Mouse (Mus musculus) frontal cortex, adult (tissue): Measurements from ENCODE around the gene Mpg.
"Not testable (repeated sequence)": the region's sequence is repeated elsewhere in the genome, so short reads cannot be mapped to it uniquely, and the experiment has no call there.

ENCODE experiments used
- ATAC-seq: cut with Nextera tagmentation; 2 replicates; pipeline ENCODE4 v1.9.2; 2017; ENCODE audit warnings: mild to moderate bottlenecking, moderate library complexity, mixed read lengths; ENCODE audit not compliant: low TSS enrichment

The Mpg gene

GRCm38 (mm10) chr11:32226124-32226871 is at the start of gene Mpg:
Gene Mpg, plus strand, starts transcription at chr11:32226505.
- peak; percentile 58 for ATAC-seq

- ATAC-seq = no peak
These were observed 47.8 kb upstream of the Mpg start for GRCm38 (mm10) chr11:32178506-32178905.

- no peak for ATAC-seq
These were observed 45.1 kb upstream of the Mpg start for GRCm38 (mm10) chr11:32181246-32181645.

- ATAC-seq = peak; percentile 81
These were observed 44.1 kb upstream of the Mpg start for GRCm38 (mm10) chr11:32181973-32182868.

- no peak for ATAC-seq
These were observed 41.8 kb upstream of the Mpg start for GRCm38 (mm10) chr11:32184469-32184868.

- no peak for ATAC-seq
These were observed 40.3 kb upstream of the Mpg start for GRCm38 (mm10) chr11:32186031-32186430.

- ATAC-seq = no peak
These were observed 39.0 kb upstream of the Mpg start for GRCm38 (mm10) chr11:32187256-32187655.

GRCm38 (mm10) chr11:32188881-32189280 is 37.4 kb upstream of the Mpg start:
- ATAC-seq = no peak

- no peak for ATAC-seq
These were observed 36.9 kb upstream of the Mpg start for GRCm38 (mm10) chr11:32189434-32189833.

GRCm38 (mm10) chr11:32190119-32190518 is 36.2 kb upstream of the Mpg start:
- no peak for ATAC-seq

GRCm38 (mm10) chr11:32190603-32191110 is 35.6 kb upstream of the Mpg start:
- no peak for ATAC-seq

- ATAC-seq = no peak
These were observed 33.1 kb upstream of the Mpg start for GRCm38 (mm10) chr11:32193156-32193555.

- no peak for ATAC-seq
These were observed 32.2 kb upstream of the Mpg start for GRCm38 (mm10) chr11:32194086-32194485.

- no peak for ATAC-seq
These were observed 31.7 kb upstream of the Mpg start for GRCm38 (mm10) chr11:32194626-32195025.

GRCm38 (mm10) chr11:32195867-32196540 is 30.3 kb upstream of the Mpg start:
- no peak for ATAC-seq

GRCm38 (mm10) chr11:32196727-32197126 is 29.6 kb upstream of the Mpg start:
- ATAC-seq = no peak

- no peak for ATAC-seq
These were observed 28.5 kb upstream of the Mpg start for GRCm38 (mm10) chr11:32197766-32198165.

GRCm38 (mm10) chr11:32198256-32198955 is 27.9 kb upstream of the Mpg start:
- ATAC-seq = no peak

- ATAC-seq = no peak
These were observed 27.1 kb upstream of the Mpg start for GRCm38 (mm10) chr11:32199230-32199629.

- no peak for ATAC-seq
These were observed 26.2 kb upstream of the Mpg start, which contains the start of gene Il9r for GRCm38 (mm10) chr11:32200075-32200601. Gene Il9r, minus strand, starts transcription at chr11:32200279.

- ATAC-seq = not testable (repeated sequence)
These were observed 25.3 kb upstream of the Mpg start for GRCm38 (mm10) chr11:32200992-32201391.
